Mouse (Mus musculus) limb, embryonic 12.5 days (tissue): Measurements from ENCODE around the gene Gm2042. TPM values are rescaled to one million over a fixed set of nuclear protein-coding genes. Genes with fewer than 3 reads are reported as not detected.
"Not testable (repeated sequence)": the region's sequence is repeated elsewhere in the genome, so short reads cannot be mapped to it uniquely, and the experiment has no call there.

Source experiments
- ATAC-seq: fragments of 200-750 bp; cut with Nextera tagmentation; 2 replicates; pipeline ENCODE4 v1.8.0; 2017; ENCODE audit warnings: low read depth, moderate TSS enrichment; ENCODE audit not compliant: insufficient number of reproducible peaks, insufficient read depth, low FRiP score, low TSS enrichment
- H3K27ac ChIP-seq: fragments of 300-500 bp; sonication (generic); 2 replicates; pipeline ENCODE4 v1.5.1; 2016; ENCODE audit warnings: mild to moderate bottlenecking, moderate library complexity
- H3K27me3 ChIP-seq: fragments of 300-500 bp; sonication (generic); 2 replicates; pipeline ENCODE4 v1.6.1; 2016; ENCODE audit warnings: mild to moderate bottlenecking, moderate library complexity
- H3K36me3 ChIP-seq: fragments of 300-500 bp; sonication (generic); 2 replicates; pipeline ENCODE4 v1.6.1; 2016; ENCODE audit warnings: mild to moderate bottlenecking, moderate library complexity
- H3K4me1 ChIP-seq: fragments of 300-500 bp; sonication (generic); replicated peaks from 2 replicates; pipeline ENCODE4 v1.6.1; 2016
- H3K4me2 ChIP-seq: fragments of 300-500 bp; sonication (generic); 2 replicates; pipeline ENCODE4 v1.6.1; 2016; ENCODE audit warnings: mild to moderate bottlenecking, moderate library complexity
- H3K4me3 ChIP-seq: fragments of 300-500 bp; sonication (generic); replicated peaks from 2 replicates; pipeline ENCODE4 v1.5.1; 2016; ENCODE audit warnings: mild to moderate bottlenecking
- H3K9ac ChIP-seq: fragments of 300-500 bp; sonication (generic); replicated peaks from 2 replicates; pipeline ENCODE4 v1.6.1; 2016; ENCODE audit warnings: mild to moderate bottlenecking, moderate library complexity
- H3K9me3 ChIP-seq: fragments of 300-500 bp; sonication (generic); 2 replicates; pipeline ENCODE4 v1.6.1; 2016; ENCODE audit warnings: mild to moderate bottlenecking, moderate library complexity
- WGBS: fragments of 180-500 bp; shearing (Covaris S2); methylation state at CpG from one replicate; pipeline ENCODE4 v1.1.7; 2016; 5-methylcytosine and 5-hydroxymethylcytosine counted together
- polyA plus RNA-seq: library from polyadenylated mRNA; unstranded; fragments of >200 nt; fragmentation: Nextera tagmentation; extraction: Ambion mirVana; gene quantifications from 2 replicates; pipeline ENCODE4 v1.2.1, GENCODE M21; 2016

The Gm2042 gene
- not detected in 2 replicates for polyA plus RNA-seq

GRCm38 (mm10) chr12:87953780-87954179, at the start of gene Gm2042:
TSS of gene Gm2042 (plus strand) at chr12:87954080.
- H3K9me3 ChIP-seq, ATAC-seq, H3K4me1 ChIP-seq, H3K4me2 ChIP-seq, H3K27ac ChIP-seq, H3K4me3 ChIP-seq, H3K9ac ChIP-seq, H3K27me3 ChIP-seq, H3K36me3 ChIP-seq: not testable (repeated sequence)
- 86% methylated on average over 2 of the region's 2 CpGs for WGBS

- H3K27me3 ChIP-seq, H3K27ac ChIP-seq, ATAC-seq, H3K4me3 ChIP-seq, H3K4me2 ChIP-seq, H3K9ac ChIP-seq, H3K36me3 ChIP-seq, H3K9me3 ChIP-seq, H3K4me1 ChIP-seq: not testable (repeated sequence)
- 83% methylated on average over 2 of the region's 2 CpGs for WGBS
Observed at GRCm38 (mm10) chr12:87919721-87920120, 34.2 kb upstream of the Gm2042 start, which contains the start of gene Gm2035. TSS of gene Gm2035 (minus strand) at chr12:87919857.

GRCm38 (mm10) chr12:87984000-87984399, 30.1 kb downstream of the Gm2042 start:
- not testable (repeated sequence) for ATAC-seq

GRCm38 (mm10) chr12:88004118-88004517, 50.2 kb downstream of the Gm2042 start:
- not testable (repeated sequence) for H3K4me1 ChIP-seq, H3K36me3 ChIP-seq, H3K9ac ChIP-seq, H3K27me3 ChIP-seq, H3K9me3 ChIP-seq, ATAC-seq, H3K4me3 ChIP-seq, H3K4me2 ChIP-seq, H3K27ac ChIP-seq
- 68% methylated on average over 3 of the region's 3 CpGs for WGBS

More at GRCm38 (mm10) chr12:87984000-87984399, 30.1 kb downstream of the Gm2042 start:
- H3K4me3 ChIP-seq, H3K4me1 ChIP-seq, H3K9me3 ChIP-seq, H3K36me3 ChIP-seq, H3K4me2 ChIP-seq, H3K27ac ChIP-seq, H3K9ac ChIP-seq, H3K27me3 ChIP-seq: not testable (repeated sequence)

Other genes with a start within 250 kb of the Gm2042 start
- not detected in 2 replicates for gene Gm21319, start 178.3 kb upstream of the Gm2042 start, polyA plus RNA-seq
- not detected in 2 replicates for gene Gm21936, start 158.6 kb upstream of the Gm2042 start, polyA plus RNA-seq
- not detected in 2 replicates for gene BB287469, start 137.5 kb upstream of the Gm2042 start, polyA plus RNA-seq
- not detected in 2 replicates for gene Gm2001, start 111.7 kb upstream of the Gm2042 start, polyA plus RNA-seq
- not detected in 2 replicates for gene Gm2016, start 80.0 kb upstream of the Gm2042 start, polyA plus RNA-seq
- not detected in 2 replicates for gene Gm2022, start 58.7 kb upstream of the Gm2042 start, polyA plus RNA-seq
- not detected in 2 replicates for gene Gm2035, start 34.2 kb upstream of the Gm2042 start, polyA plus RNA-seq
- gene Gm2075, start 57.8 kb downstream of the Gm2042 start, polyA plus RNA-seq: not detected in 2 replicates
- gene Gm6803, start 64.7 kb downstream of the Gm2042 start, polyA plus RNA-seq: not detected in 2 replicates
- not detected in 2 replicates for gene Gm2056, start 72.9 kb downstream of the Gm2042 start, polyA plus RNA-seq
- not detected in 2 replicates for gene Gm16368, start 129.6 kb downstream of the Gm2042 start, polyA plus RNA-seq
- not detected in 2 replicates for gene Gm10436, start 228.0 kb downstream of the Gm2042 start, polyA plus RNA-seq